Mouse (Mus musculus) small intestine, adult 2 months (tissue): Measurements from ENCODE around the gene Kat7.

Experiments
- CTCF ChIP-seq: fragments of 200-500 bp; IDR thresholded peaks from 2 replicates; pipeline ENCODE4 v1.5.1; 2012; ENCODE audit warnings: low read depth, mild to moderate bottlenecking, control low read depth, inconsistent platforms, low read length, moderate library complexity, mixed read lengths; ENCODE audit not compliant: insufficient replicate concordance, insufficient read length; ENCODE audit errors: extremely low read depth
- POLR2A ChIP-seq: fragments of 200-500 bp; IDR thresholded peaks from 2 replicates; pipeline ENCODE4 v1.6.1; 2012; ENCODE audit warnings: low read depth, mild to moderate bottlenecking, control low read depth, inconsistent platforms, low read length, moderate library complexity

DNA sequence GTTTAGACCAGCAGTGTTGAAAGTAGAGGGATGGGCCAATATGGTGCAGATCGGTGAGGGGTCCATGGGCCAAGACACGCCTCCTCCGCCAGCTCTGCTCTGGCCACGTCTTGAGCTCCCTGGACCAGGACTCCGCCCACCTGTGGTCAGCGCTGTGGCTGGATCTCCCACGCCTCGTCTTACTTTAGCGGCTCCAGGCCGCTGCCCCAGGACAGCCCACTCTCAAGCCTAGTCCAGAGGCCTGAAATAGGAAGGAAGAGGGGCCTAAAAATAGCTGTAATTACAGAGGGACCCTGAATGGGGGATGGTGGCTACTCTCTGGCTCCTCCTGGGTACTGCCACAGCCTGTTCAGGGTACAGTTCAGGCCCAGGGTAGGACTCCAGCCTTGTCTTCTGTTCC lies 59.9 kb downstream of the Kat7 start:
- TF ChIP-seq CTCF (no peak), POLR2A (no peak)
